26 mouse cellular contexts compared by ENCODE assay signal in genomic region chr4:83198123-83198522, GRCm38 (mm10).
"Had no signal": no experiment of that assay in that cellular context is flagged by ENCODE, and none has a peak within 500 bp of the region (broad histone marks: within the 10 kb centered on the region; RNA-seq: fewer than 3 reads in every experiment).

No protein-coding gene starts in this region.

- H3K9ac ChIP-seq: heart, embryonic 12.5 days; hindbrain, embryonic 12.5 days; hindbrain, embryonic 14.5 days; limb, embryonic 12.5 days; liver, embryonic 13.5 days; liver, embryonic 15.5 days had no signal

- H3K4me3 ChIP-seq: gastrocnemius, adult 2 months; heart, embryonic 12.5 days; hindbrain, embryonic 10.5 days; hindbrain, embryonic 12.5 days; limb, embryonic 10.5 days; limb, embryonic 12.5 days; liver, embryonic 13.5 days; liver, embryonic 15.5 days had no signal

- DNase-seq: gastrocnemius, adult 2 months; gastrocnemius, postnatal 10 days; gastrocnemius, postnatal 25 days; heart, adult 18-20 months; heart, postnatal 10 days; heart, postnatal 4 days; kidney, adult 11 months; kidney, adult 2 months; kidney, adult 9 months; kidney, postnatal 14 days; kidney, postnatal 36 days; layer of hippocampus, adult 9-11 months; liver; liver, embryonic 13.5 days had no signal

- H3K4me1 ChIP-seq: heart, embryonic 12.5 days; hindbrain, embryonic 10.5 days; hindbrain, embryonic 12.5 days; liver, embryonic 13.5 days; liver, embryonic 15.5 days had no signal

- ATAC-seq: forebrain, embryonic 16.5 days; hindbrain, embryonic 16.5 days; intestine, embryonic 16.5 days had no signal

- H3K27me3 ChIP-seq: heart, embryonic 12.5 days; hindbrain, embryonic 12.5 days; limb, embryonic 12.5 days; liver, embryonic 13.5 days; liver, embryonic 15.5 days had no signal

- H3K4me2 ChIP-seq: heart, embryonic 12.5 days; hindbrain, embryonic 12.5 days; hindbrain, embryonic 14.5 days; limb, embryonic 12.5 days; liver, embryonic 11.5 days; liver, embryonic 13.5 days; liver, embryonic 15.5 days had no signal

- H3K9me3 ChIP-seq: heart, embryonic 12.5 days; hindbrain, embryonic 10.5 days; hindbrain, embryonic 12.5 days; limb, embryonic 10.5 days; limb, embryonic 12.5 days; liver, embryonic 13.5 days; liver, embryonic 15.5 days had no signal

- H3K27ac ChIP-seq: gastrocnemius, adult 2 months; hindbrain, embryonic 10.5 days; hindbrain, embryonic 12.5 days; hindbrain, embryonic 14.5 days; kidney, postnatal 0 days; limb, embryonic 10.5 days; limb, embryonic 12.5 days; liver, embryonic 13.5 days; liver, embryonic 15.5 days had no signal

- H3K36me3 ChIP-seq: heart, embryonic 12.5 days; hindbrain, embryonic 10.5 days; hindbrain, embryonic 12.5 days; limb, embryonic 10.5 days; limb, embryonic 12.5 days; liver, embryonic 13.5 days; liver, embryonic 15.5 days had no signal
